Mouse (Mus musculus) left cerebral cortex, adult 2 months (tissue): ENCODE results near the gene Rack1. TPM values are rescaled to one million over a fixed set of nuclear protein-coding genes. Genes with fewer than 3 reads are reported as not detected.

Experiments used
- DNase-seq, 2 experiments: peaks; one replicate each; pipeline ENCODE4 v3.0.0; 2021 to 2022; ENCODE audit warnings: low spot score in 2 of 2, mixed read lengths in 1 of 2; ENCODE audit errors: extremely low spot score in 1 of 2
- H3K27ac ChIP-seq: fragments of 200-600 bp; 2 replicates; pipeline ENCODE4 v1.8.1; 2022
- H3K4me3 ChIP-seq: fragments of 200-600 bp; 2 replicates; pipeline ENCODE4 v1.8.1; 2022
- CTCF ChIP-seq: fragments of 200-600 bp; IDR thresholded peaks from 2 replicates; pipeline ENCODE4 v1.8.1; 2022; ENCODE audit warnings: antibody characterized with exemption, mild to moderate bottlenecking, moderate library complexity
- intact Hi-C: fragments of 180-260 bp; cut with DNase I; formaldehyde crosslinking; loops from one replicate; pipeline ENCODE4 v1.15.1; 2025
- total RNA-seq, 2 experiments: library from RNA; stranded (reverse); gene quantifications; 2 replicates each; pipeline ENCODE4 v1.2.3; 2021

Rack1 gene
- total RNA-seq, 2 experiments from 2014 or later = 218 to 220 TPM

DNA sequence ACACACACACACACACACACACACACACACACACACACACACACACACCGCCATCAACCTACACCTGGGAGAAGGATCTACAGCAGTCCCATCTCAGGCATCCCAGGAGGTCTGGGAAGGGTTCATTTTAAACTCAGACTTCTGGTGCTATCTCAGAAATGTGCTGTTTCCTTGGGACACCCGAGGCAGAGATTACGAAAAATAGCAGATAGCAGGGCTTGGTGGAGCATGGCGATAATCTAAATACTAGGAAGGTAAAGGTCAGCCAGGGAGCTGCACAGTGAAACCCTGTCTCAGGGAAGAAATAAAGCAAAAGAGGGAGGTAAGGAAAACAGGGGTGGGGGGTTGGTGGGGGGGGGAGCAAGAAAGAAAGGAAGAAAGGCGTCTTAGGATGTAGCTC is 2.8 kb upstream of the Rack1 start:
- Histone ChIP-seq H3K27ac (no peak overlapping the region), H3K4me3 (no peak overlapping the region)
- intact Hi-C loops = no loop called here
- TF ChIP-seq CTCF = no peak
- no peak for DNase-seq

DNA sequence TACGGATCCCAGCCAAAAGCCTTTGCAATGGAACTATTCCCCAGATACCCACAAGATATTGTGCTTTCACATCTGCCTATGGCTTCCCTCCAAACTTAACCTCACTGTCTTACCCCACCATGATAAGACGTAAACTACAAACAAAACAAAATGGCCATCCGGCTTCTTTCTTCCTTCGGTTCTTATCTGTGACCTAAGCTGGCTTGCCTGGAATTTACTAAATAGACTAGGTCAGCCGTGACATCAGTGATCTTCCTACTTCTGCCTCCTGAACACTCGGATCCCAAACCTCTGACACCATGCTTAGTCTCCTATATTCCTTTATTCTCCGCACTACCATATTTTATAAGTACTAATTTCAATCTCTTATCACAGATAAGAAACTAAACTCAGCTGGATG is 1.8 kb upstream of the Rack1 start:
- no peak overlapping the region for H3K27ac ChIP-seq
- no peak overlapping the region for H3K4me3 ChIP-seq
- TF ChIP-seq CTCF = no peak
- intact Hi-C loops = no loop called here
- DNase-seq = no peak

DNA sequence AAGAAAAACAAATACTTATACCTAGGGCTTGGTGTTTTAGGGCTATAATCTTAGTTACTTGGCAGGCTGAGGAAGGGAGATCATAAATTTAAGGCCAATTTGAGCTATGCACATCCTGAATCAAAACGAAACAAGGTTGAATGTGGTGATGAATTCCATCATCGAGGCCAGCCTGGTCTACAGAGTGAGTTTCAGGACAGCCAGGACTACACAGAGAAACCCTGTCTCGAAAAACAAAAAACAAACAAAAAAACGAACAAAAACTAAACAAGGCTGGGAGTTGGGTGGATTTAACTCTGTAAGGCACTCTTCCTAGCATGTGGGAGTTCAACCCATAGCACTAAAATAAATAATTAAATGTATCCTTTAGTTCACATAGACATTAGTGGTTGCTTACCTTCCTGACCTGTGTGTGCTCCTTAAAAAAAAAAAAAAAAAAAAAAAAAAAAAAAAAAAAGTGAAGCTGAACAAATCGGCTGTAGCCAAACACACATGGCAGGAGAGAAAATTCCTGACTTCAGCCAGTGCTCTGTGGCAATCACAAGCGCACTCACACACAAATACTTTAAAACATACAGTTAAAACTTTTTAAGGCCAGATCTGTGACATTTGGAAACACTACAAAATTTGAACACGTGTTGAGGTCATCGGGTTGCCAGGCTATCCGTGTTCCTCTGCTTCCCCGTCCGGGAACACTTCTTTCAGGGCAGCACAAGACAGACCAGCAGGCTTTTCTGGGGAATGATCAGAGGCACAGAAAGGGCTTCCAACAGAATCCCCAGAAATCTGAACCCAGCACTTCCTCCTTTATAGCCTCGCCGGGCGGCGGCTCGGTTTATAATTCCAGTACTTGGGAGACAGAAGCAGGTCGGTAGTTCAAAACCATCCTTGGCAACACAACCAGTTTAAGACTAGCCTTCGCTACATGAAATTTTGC is 880 bp upstream of the Rack1 start:
- peak overlapping the region; percentile 97 for H3K27ac ChIP-seq
- no peak for TF ChIP-seq CTCF
- H3K4me3 ChIP-seq = peak overlapping the region; percentile 72
- no peak for DNase-seq
- intact Hi-C loops = no loop called here

DNA sequence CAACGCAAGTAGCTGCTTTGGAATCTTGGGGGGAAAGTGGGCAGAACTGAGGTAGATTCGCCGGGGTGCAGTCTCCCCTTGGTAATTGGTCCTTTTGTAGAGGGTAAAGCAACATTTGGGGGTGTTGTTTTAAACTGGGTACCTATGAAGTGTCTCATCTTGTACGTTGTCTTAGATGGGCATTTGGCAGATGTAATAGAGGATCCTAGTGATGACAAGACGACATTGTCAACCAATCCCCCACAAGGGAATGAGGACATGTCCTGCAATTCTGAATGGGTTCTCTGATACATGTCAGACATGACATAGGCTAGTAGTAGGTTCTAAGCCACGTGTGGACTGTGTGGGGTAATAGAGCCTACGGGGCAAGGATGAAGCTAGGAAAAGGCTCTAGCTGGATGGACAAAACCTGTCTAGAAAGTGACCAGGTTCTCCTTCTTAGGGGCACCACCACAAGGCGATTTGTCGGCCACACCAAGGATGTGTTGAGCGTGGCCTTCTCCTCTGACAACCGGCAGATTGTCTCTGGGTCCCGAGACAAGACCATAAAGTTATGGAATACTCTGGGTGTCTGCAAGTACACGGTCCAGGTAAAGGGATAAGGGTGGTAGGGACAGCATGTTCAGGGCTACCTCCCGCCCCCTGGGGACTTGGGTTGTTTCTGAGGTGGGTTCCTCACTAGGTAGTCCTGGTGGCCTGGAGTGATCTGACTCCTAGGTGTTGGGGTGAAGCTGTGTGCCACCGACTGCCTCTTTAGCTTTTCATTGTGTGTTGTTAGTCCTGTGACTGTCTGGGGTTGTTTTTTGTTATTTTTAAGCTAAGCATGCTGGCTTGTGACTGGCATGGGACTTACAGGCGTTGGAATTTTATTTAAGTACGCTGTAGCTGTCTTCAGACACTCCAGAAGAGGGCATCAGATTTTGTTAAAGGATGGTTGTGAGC is 2.0 kb downstream of the Rack1 start:
- Histone ChIP-seq H3K4me3 (peak overlapping the region; percentile 72), H3K27ac (no peak overlapping the region)
- no peak for TF ChIP-seq CTCF
- no peak for DNase-seq
- intact Hi-C loops = loop anchor here (1.0 kb wide), 1 partner anchor 10 kb away; no protein-coding TSS in a partner anchor

DNA sequence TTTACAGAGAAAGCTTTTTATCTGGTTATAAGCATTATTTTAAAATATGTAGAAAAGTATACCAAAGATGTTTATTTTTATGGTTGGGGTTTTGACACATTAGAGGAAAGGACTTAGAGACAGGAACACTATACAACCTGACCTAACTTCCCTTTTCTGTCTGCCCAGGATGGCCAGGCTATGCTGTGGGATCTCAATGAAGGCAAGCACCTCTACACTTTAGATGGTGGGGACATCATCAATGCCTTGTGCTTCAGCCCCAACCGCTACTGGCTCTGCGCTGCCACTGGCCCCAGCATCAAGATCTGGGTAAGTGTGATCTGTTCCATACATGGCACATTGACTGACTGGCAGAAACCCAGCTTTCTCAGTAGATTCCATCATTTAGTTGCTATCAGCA is 3.9 kb downstream of the Rack1 start:
- TF ChIP-seq CTCF = no peak
- H3K27ac ChIP-seq = no peak overlapping the region
- intact Hi-C loops = no loop called here
- no peak for DNase-seq
- no peak overlapping the region for H3K4me3 ChIP-seq

DNA sequence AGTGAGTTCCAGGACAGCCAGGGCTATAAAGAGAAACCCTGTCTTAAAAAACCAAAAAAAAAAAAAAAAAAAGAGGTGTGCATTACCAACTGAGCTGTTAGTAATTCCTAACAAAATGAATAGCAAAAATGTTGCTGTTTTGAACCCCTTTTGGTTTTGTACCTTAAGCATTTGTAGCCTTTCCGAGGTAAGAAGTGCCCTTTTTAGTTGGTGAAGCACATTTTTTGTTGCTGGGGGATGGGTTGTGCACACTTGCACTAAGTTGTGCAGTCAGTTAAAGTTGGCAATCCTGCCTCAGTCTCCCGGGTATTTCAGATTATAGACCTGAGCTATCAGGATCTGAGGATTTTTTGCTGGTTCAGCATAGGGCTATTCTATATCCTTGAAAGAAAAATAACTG is 4.8 kb downstream of the Rack1 start:
- intact Hi-C loops = no loop called here
- DNase-seq = no peak
- Histone ChIP-seq H3K27ac (no peak overlapping the region), H3K4me3 (no peak overlapping the region)
- no peak for TF ChIP-seq CTCF

DNA sequence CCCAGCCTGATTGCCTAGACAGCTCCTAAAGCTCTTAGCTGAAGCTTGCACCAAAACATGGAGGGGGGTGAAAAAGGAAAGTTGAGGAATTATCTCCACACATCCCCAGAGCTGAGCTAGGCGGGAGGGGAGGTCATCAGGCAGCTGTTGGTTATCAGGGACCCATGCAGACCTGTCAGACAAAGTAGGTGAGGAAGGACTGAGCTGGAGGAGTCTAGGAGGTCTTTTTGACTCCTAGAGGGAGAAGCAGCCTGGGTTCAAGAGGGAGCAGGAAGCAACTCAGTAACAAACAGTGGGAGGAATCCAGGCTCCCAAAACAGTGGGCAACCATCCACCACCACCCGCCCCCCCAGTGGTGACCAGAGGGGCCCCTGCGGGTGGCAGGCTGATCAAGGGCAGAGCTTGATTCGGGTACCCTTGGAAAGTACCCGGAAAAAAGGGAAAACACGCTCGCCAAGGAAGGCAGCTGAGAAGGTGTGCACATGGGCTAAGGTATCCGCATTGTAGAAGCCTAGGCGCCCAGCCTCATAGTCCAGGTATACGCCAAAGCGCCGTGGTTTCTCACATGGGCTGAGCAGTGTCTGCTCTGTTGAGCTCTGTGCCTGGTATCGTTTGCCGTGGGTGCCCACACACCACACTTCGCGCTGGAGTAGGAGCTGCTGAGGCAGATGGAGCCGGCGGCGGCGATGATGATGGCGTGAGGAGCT is 6.9 kb downstream of the Rack1 start:
- intact Hi-C loops = no loop called here
- DNase-seq = peak in 1 of 2 experiments; percentile 43
- Histone ChIP-seq H3K4me3 (no peak overlapping the region), H3K27ac (peak overlapping the region; percentile 17; the same call in 1 of the 2 replicates)
- TF ChIP-seq CTCF = no peak

DNA sequence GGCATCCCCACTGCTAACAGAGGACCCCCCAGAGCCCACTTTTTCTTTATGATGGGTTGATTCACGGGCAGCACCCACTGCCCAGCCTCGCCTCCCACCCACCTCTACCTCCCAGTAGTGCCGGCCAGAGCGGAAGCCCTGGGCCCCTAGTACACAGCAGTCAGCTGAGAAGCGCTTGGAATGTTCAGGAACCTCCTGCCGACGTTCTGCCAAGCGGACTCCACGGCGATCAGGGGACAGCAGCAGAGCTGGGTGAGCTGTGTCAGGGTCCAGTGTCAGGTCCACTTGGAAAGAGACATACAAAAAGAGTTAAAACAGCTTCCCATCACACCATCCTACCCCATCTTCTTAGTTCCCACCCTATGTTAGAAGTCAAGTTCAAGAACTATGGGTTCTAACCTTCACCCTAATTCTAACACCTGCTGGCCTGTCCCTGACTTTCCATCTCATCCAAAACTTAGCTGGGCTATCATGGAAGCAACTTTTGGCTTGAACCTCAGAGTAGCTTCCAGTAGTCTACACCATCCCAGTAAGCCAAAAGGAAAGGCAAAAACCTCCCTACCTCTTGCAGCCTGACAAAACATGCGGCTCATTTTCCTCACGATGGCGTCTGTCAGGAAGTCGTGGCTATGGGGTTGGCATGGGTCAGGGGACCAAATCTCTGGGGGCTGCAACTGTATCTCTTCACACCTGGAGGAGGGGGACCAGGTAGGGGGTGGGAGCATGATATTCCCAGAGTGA is 7.6 kb downstream of the Rack1 start:
- no peak for TF ChIP-seq CTCF
- no peak overlapping the region; the same call in 1 of the 2 replicates for H3K27ac ChIP-seq
- intact Hi-C loops = no loop called here
- DNase-seq = no peak
- H3K4me3 ChIP-seq = no peak overlapping the region

DNA sequence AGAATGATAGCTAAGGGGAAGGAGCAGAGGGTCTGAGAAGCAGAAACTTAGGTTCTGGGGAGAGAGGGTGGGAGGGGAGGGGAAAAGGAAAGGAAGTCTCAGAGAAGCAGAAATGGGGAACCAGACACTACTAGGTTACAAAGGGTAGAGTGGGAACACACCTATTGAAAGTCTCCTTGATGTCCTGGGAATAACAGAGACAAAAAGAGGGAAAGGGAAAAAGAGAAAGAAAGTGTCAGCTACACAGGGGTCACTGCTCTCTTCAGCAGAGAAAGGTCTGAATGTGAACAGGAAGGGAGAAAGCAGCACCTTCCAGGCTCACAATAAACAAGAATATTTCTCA is 8.1 kb downstream of the Rack1 start:
- no peak overlapping the region for H3K4me3 ChIP-seq
- no peak overlapping the region for H3K27ac ChIP-seq
- no peak for TF ChIP-seq CTCF
- intact Hi-C loops = no loop called here
- DNase-seq = no peak

DNA sequence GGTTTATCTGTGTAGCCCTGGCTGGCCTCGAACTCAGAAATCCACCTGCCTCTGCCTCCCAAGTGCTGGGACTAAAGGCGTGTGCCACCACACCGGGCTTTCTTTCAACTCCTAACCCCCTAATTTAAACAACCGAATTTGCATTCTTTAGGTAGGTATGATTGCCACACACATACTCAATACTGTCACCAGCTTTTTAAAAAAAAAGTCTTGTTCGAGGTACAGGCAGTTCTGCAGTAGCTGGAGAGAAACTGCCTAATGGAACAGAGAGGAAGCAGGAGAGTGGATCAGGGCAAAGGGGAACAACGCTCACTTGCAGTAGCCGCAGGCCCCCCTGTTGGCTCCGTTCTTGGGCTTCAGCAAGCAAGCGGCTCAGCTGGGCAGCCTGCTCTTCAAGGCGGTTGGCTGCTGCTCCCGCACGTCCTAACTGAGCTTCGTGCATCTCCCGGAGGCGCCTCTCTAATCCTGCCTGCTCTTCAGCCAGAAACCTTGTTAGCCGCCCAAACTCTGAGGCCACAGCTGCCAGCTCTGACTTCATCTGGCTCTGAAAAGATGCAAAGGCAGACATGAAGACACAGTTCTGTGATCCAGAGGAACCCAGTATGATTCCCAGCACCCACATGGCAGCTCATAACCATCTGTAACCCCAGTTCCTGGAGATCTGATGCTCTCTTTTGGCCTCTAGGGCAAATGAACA is 8.8 kb downstream of the Rack1 start:
- no peak for DNase-seq
- TF ChIP-seq CTCF = no peak
- intact Hi-C loops = no loop called here
- Histone ChIP-seq H3K27ac (no peak overlapping the region), H3K4me3 (no peak overlapping the region)
